Mouse (Mus musculus) kidney, adult 9 months (tissue): ENCODE results near the gene Wtip.
"Not testable (repeated sequence)": the region's sequence is repeated elsewhere in the genome, so short reads cannot be mapped to it uniquely, and the experiment has no call there.

Experiments
- DNase-seq: peaks from one replicate; pipeline ENCODE4 v3.0.0; 2022

The Wtip gene

DNA sequence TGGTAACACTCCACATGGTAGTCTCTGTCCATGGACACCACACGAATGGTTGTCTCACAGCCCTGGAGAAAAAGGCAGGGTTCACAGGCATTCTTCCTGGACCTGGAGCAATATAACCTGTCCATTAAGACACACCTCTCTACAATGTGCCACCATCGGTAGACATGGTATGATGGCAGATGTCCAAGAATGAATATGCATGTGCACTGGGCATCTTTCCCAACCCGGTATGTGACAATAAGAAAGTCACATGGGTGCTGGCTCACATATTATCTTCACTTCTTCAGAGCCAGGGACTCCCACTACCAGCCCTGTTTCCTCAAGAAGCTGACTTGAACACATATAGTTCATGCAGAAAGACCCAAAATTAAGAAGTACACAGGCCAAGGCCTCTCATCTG, 16.5 kb downstream of the Wtip start:
- DNase-seq: no peak

- no peak for DNase-seq
Measured at GRCm38 (mm10) chr7:34109190-34109589, 23.9 kb downstream of the Wtip start.

DNA sequence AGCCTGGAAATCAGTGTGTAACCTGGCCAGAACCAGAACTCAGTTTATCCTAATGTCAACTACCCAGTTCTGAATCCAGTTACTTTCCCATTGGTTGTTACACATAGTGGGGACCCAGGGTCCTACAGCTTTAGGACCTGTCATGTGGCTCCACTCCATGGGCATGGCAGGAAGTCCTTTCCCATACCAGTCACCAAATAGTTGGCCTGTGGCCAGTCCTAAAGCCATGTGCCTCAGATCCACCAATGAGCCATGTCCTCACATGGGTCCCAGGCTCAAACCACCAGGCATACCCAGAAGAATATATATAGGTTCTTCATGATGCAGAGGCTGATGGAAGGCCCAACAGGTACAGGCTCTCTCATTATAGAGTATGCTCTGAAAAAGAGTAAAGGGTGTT, 31.8 kb downstream of the Wtip start:
- no peak for DNase-seq

GRCm38 (mm10) chr7:34100002-34100401, 33.1 kb downstream of the Wtip start:
- DNase-seq: no peak

GRCm38 (mm10) chr7:34094911-34095481, 38.1 kb downstream of the Wtip start, which contains the start of gene Scgb1b30:
Gene Scgb1b30 (plus strand): TSS chr7:34095431.
- no peak for DNase-seq

- not testable (repeated sequence) for DNase-seq
Measured at GRCm38 (mm10) chr7:34068132-34068531, 64.9 kb downstream of the Wtip start.
